Mouse (Mus musculus) stomach, postnatal 0 days (tissue): ENCODE data around the gene Tns3. TPM values are rescaled to one million over a fixed set of nuclear protein-coding genes. Genes with fewer than 3 reads are reported as not detected.
"Not testable (repeated sequence)": the region's sequence is repeated elsewhere in the genome, so short reads cannot be mapped to it uniquely, and the experiment has no call there.

Experiments used
- ATAC-seq: fragments of 200-750 bp; cut with Nextera tagmentation; 2 replicates; pipeline ENCODE4 v1.8.0; 2017; ENCODE audit not compliant: low FRiP score, low TSS enrichment
- DNase-seq: peaks from one replicate; pipeline ENCODE4 v3.0.0-alpha.2; 2016; ENCODE audit warnings: low spot score
- H3K27ac ChIP-seq: fragments of 300-500 bp; sonication (generic); replicated peaks from 2 replicates; pipeline ENCODE4 v1.5.1; 2014; ENCODE audit warnings: mild to moderate bottlenecking, control low read depth
- H3K27me3 ChIP-seq: fragments of 300-500 bp; sonication (generic); 2 replicates; pipeline ENCODE4 v1.6.1; 2014; ENCODE audit warnings: low read length; ENCODE audit not compliant: control insufficient read depth, insufficient read depth
- H3K36me3 ChIP-seq: fragments of 300-500 bp; sonication (generic); 2 replicates; pipeline ENCODE4 v1.6.1; 2014; ENCODE audit warnings: low read length, mixed read lengths; ENCODE audit not compliant: control insufficient read depth, insufficient read depth
- H3K4me1 ChIP-seq: fragments of 300-500 bp; sonication (generic); replicated peaks from 2 replicates; pipeline ENCODE4 v1.6.1; 2014; ENCODE audit warnings: antibody characterized with exemption; ENCODE audit not compliant: control insufficient read depth, insufficient read depth
- H3K4me2 ChIP-seq: fragments of 300-500 bp; sonication (generic); replicated peaks from 2 replicates; pipeline ENCODE4 v1.6.1; 2014; ENCODE audit warnings: low read depth, mild to moderate bottlenecking, control low read depth, moderate library complexity
- H3K4me3 ChIP-seq: fragments of 300-500 bp; sonication (generic); 2 replicates; pipeline ENCODE4 v1.5.1; 2014; ENCODE audit warnings: low read depth, low read length, control low read depth
- H3K9ac ChIP-seq: fragments of 300-500 bp; sonication (generic); 2 replicates; pipeline ENCODE4 v1.6.1; 2014; ENCODE audit warnings: mild to moderate bottlenecking, low read length, control low read depth, mixed read lengths
- H3K9me3 ChIP-seq: fragments of 300-500 bp; sonication (generic); 2 replicates; pipeline ENCODE4 v1.6.1; 2016; ENCODE audit warnings: low read length; ENCODE audit not compliant: control insufficient read depth
- CTCF ChIP-seq: IDR thresholded peaks from 2 replicates; pipeline ENCODE4 v1.5.1; 2016; ENCODE audit warnings: antibody characterized with exemption, low read depth, mild to moderate bottlenecking, moderate library complexity
- EP300 ChIP-seq: optimal IDR thresholded peaks from 2 replicates; pipeline ENCODE3; 2016; ENCODE audit warnings: antibody characterized with exemption
- WGBS: fragments of 180-500 bp; shearing (Covaris S2); extraction: QIAGEN DNeasy Blood & Tissue Kit; methylation state at CpG from one replicate; pipeline ENCODE4 v1.1.7; 2014; 5-methylcytosine and 5-hydroxymethylcytosine counted together
- polyA plus RNA-seq: library from polyadenylated mRNA; unstranded; fragments of >200 nt; fragmentation: Nextera tagmentation; extraction: Ambion mirVana; gene quantifications from 2 replicates; pipeline ENCODE4 v1.2.1, GENCODE M21; 2015

The Tns3 gene
- polyA plus RNA-seq, 1 experiment from 2014 or later = 10.4 TPM

DNA sequence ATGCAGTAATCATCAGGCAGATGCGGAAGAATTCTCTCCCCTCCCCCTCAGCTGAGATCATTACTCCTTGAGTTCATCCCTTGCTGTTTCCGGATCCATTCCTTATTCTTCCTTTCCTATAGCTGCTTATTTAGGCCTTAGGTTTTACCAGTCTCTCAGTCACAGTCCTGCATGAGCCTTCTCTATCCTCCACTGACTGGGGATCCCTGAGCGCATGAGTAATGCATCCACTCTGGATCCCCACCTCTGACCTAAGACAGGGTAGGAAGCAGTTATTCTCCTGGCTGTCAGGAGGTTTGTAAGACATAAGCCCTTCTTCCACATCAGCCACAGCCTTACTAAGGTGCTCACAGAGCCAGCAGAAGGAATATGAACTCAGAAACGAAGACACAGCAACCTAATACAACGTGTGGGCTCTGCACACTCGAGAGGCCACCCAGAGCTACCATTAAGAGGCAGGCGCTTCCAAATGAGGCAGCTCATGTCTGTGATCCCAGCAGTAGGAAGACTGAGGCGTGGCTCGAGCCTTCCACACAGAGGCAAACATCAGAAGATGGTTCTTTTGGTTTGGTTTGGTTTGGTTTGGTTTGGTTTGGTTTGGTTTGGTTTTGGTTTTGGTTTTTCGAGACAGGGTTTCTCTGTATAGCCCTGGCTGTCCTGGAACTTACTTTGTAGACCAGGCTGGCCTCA is 38.3 kb downstream of the Tns3 start:
- Histone ChIP-seq H3K4me1 (no peaks in the 10 kb centered on the region; the same call in 1 of the 2 replicates), H3K27ac (no peak overlapping the region), H3K9me3 (no peaks in the 10 kb centered on the region), H3K4me2 (no peak overlapping the region), H3K27me3 (no peaks in the 10 kb centered on the region), H3K9ac (no peak overlapping the region), H3K4me3 (no peak overlapping the region), H3K36me3 (no peaks in the 10 kb centered on the region)
- TF ChIP-seq CTCF = no peak
- no peak for TF ChIP-seq EP300
- ATAC-seq (no peak), DNase-seq (no peak)
- WGBS = 64% methylated on average over 10 of the region's 10 CpGs

DNA sequence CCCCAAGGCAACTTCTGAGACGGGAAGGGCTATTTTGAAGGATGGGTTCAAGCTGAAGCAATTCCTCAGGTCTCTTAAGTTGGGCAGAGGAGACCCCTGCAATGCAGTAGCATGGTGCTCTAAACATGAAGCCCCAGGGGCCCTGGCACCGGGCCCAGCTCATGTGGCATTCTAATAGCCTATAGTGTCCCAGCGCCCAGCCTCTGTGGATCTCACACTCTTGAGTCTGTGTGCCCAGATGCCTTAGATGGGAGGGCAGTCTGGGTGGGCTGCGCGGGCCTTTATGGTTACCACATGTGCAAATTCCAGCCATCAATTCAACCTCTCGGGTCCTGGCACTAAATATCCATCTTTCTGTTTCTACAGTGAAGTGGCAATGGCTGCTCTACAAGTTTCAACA is 38.9 kb downstream of the Tns3 start:
- Histone ChIP-seq H3K27ac (no peak overlapping the region), H3K4me1 (no peaks in the 10 kb centered on the region; the same call in 1 of the 2 replicates), H3K27me3 (no peaks in the 10 kb centered on the region), H3K9ac (no peak overlapping the region), H3K36me3 (no peaks in the 10 kb centered on the region), H3K9me3 (no peaks in the 10 kb centered on the region), H3K4me2 (no peak overlapping the region), H3K4me3 (no peak overlapping the region)
- no peak for DNase-seq
- TF ChIP-seq EP300 = no peak
- TF ChIP-seq CTCF = no peak
- 71% methylated on average over 6 of the region's 6 CpGs for WGBS
- no peak for ATAC-seq

DNA sequence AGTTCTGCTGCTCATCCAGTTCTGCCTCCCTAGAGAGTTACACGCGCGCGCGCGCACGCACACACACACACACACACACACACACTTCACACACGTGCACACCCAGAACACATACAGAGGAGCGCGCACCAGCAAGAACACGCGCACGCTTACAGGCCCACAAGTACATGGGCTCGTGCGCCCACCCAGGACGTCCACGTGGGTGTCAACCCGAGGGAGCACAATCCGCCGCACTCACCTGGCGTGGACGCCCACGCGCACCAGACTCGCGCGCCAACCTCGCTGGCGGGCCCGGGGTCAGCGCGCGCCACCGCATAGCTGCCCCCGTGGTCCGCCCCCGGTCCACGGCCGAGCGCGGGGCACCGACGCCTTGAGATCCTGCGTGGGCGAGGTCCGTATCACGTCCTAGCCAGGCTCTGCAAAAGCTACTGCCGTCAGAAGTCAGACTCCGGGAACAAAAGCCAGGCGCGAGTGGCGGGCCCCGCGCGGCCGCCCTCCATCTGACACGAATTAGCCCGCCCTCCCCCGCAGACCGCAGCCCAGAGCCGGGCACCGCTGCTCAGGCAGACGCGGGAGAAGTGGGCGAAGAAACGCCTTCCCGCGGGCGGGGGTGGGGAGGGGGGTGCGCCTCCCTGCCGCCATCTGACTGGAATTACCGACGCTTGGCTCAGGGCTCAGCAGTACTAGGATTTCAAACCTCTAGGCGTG is 40.0 kb downstream of the Tns3 start:
- Histone ChIP-seq H3K27me3 (no peaks in the 10 kb centered on the region), H3K9ac (peak overlapping the region; percentile 78), H3K36me3 (no peaks in the 10 kb centered on the region), H3K4me3 (peak overlapping the region; percentile 69), H3K4me1 (no peaks in the 10 kb centered on the region; the same call in 1 of the 2 replicates), H3K4me2 (peak overlapping the region; percentile 100), H3K27ac (peak overlapping the region; percentile 53), H3K9me3 (no peaks in the 10 kb centered on the region)
- no peak for TF ChIP-seq CTCF
- no peak for TF ChIP-seq EP300
- peak; percentile 65 for ATAC-seq
- under 1% methylated on average over 54 of the region's 74 CpGs for WGBS
- peak; percentile 75 for DNase-seq

DNA sequence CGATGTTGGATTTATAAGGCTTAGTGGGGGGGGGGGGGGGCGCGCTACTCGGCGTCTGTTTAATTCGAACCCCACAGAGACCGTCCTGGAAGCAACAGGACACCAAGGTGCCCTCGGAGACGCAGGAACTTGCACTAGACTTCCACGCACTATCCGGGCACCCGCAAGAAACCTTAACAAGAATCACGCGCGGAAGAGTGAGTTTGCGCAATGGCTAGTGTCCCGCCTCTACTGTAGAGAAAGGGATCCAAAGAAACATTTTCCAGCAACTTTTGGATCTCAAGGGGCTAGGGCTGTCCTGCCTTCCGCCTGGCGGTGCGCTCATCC is 40.5 kb downstream of the Tns3 start:
- DNase-seq = no peak

DNA sequence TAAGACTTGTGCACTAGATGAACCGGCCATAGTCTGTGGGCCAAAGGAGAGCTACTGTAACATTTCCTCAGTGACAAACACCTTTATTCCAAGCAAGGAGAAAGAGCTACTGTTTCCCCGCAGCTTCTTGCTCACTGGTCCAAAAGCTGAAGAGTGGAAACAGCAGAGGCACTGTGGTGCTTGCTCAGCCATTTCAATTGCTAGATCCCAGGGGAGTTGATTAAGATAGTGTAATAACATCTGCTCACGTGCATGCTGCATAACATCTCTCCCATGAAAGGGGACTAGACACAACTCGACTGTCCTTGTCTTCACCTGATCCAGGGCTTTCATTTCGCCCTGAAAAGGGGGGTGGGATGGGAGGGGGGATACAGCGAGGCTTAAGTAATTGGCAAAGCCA is 41.7 kb downstream of the Tns3 start:
- WGBS = 62% methylated on average over 6 of the region's 6 CpGs
- Histone ChIP-seq H3K4me2 (no peak overlapping the region), H3K9ac (no peak overlapping the region), H3K4me1 (no peaks in the 10 kb centered on the region), H3K4me3 (no peak overlapping the region), H3K27me3 (no peaks in the 10 kb centered on the region), H3K36me3 (no peaks in the 10 kb centered on the region), H3K27ac (no peak overlapping the region), H3K9me3 (no peaks in the 10 kb centered on the region)
- ATAC-seq (no peak), DNase-seq (no peak)
- no peak for TF ChIP-seq EP300
- TF ChIP-seq CTCF = no peak

More for the DNA sequence above, 40.5 kb downstream of the Tns3 start:
- H3K36me3 ChIP-seq = no peaks in the 10 kb centered on the region
- no peaks in the 10 kb centered on the region for H3K27me3 ChIP-seq
- TF ChIP-seq CTCF = peak; percentile 32
- no peak for TF ChIP-seq EP300
- H3K9me3 ChIP-seq = no peaks in the 10 kb centered on the region
- 3% methylated on average over 18 of the region's 20 CpGs for WGBS
- ATAC-seq = peak; percentile 10; the same call in 1 of the 2 replicates
- peak overlapping the region; percentile 69 for H3K4me3 ChIP-seq
- H3K4me2 ChIP-seq = peak overlapping the region; percentile 100
- H3K27ac ChIP-seq = no peak overlapping the region
- peak overlapping the region; percentile 78 for H3K9ac ChIP-seq
- H3K4me1 ChIP-seq = no peaks in the 10 kb centered on the region

DNA sequence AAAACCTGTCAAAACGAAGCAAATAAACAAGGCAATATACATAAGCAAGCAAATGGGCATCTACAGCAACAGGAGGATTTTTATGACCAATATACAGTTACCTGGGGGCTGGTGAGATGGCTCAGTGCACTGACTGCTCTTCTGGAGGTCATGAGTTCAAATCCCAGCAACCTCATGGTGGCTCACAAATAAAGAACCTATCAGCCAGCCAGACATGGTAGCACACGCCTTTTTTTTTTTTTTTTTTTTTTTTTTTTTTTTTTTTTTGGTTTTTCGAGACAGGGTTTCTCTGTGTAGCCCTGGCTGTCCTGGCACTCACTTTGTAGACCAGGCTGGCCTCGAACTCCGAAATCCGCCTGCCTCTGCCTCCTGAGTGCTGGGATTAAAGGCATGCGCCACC is 45.2 kb downstream of the Tns3 start:
- DNase-seq, ATAC-seq: not testable (repeated sequence)

More for the DNA sequence above, 45.2 kb downstream of the Tns3 start:
- not testable (repeated sequence) for H3K4me2 ChIP-seq, H3K27me3 ChIP-seq, H3K4me3 ChIP-seq, H3K27ac ChIP-seq, H3K9ac ChIP-seq, H3K9me3 ChIP-seq, H3K4me1 ChIP-seq, H3K36me3 ChIP-seq
- 89% methylated on average over 6 of the region's 7 CpGs for WGBS
